Mouse (Mus musculus) stomach, embryonic 14.5 days (tissue): ENCODE results near the gene Scnn1b. TPM values are rescaled to one million over a fixed set of nuclear protein-coding genes. Genes with fewer than 3 reads are reported as not detected.

ENCODE experiments used
- ATAC-seq: fragments of 200-750 bp; cut with Nextera tagmentation; 2 replicates; pipeline ENCODE4 v1.8.0; 2017; ENCODE audit warnings: low read depth, moderate TSS enrichment; ENCODE audit not compliant: insufficient number of reproducible peaks, insufficient read depth, low FRiP score
- H3K27ac ChIP-seq: fragments of 300-500 bp; sonication (generic); 2 replicates; pipeline ENCODE4 v1.5.1; 2014; ENCODE audit warnings: mild to moderate bottlenecking, low read length, moderate library complexity, mixed read lengths
- H3K27me3 ChIP-seq: fragments of 300-500 bp; sonication (generic); 2 replicates; pipeline ENCODE4 v1.6.1; 2014; ENCODE audit warnings: low read length, control low read depth, mixed read lengths; ENCODE audit not compliant: control insufficient read depth, insufficient read depth
- H3K36me3 ChIP-seq: fragments of 300-500 bp; sonication (generic); 2 replicates; pipeline ENCODE4 v1.6.1; 2014; ENCODE audit warnings: mild to moderate bottlenecking, control low read depth, low read length, moderate library complexity, mixed read lengths; ENCODE audit not compliant: control insufficient read depth, insufficient read depth
- H3K4me1 ChIP-seq: fragments of 300-500 bp; sonication (generic); 2 replicates; pipeline ENCODE4 v1.6.1; 2014; ENCODE audit warnings: low read length, control low read depth, mixed read lengths; ENCODE audit not compliant: control insufficient read depth, insufficient read depth
- H3K4me2 ChIP-seq: fragments of 300-500 bp; sonication (generic); replicated peaks from 2 replicates; pipeline ENCODE4 v1.6.1; 2014; ENCODE audit warnings: low read depth, low read length, control low read depth
- H3K4me3 ChIP-seq: fragments of 300-500 bp; sonication (generic); 2 replicates; pipeline ENCODE4 v1.5.1; 2014; ENCODE audit warnings: low read depth, low read length, control low read depth
- H3K9ac ChIP-seq: fragments of 300-500 bp; sonication (generic); replicated peaks from 2 replicates; pipeline ENCODE4 v1.6.1; 2014; ENCODE audit warnings: low read depth, mild to moderate bottlenecking, control low read depth, low read length, moderate library complexity, mixed read lengths
- H3K9me3 ChIP-seq: fragments of 300-500 bp; sonication (generic); 2 replicates; pipeline ENCODE4 v1.6.1; 2016; ENCODE audit warnings: low read depth, low read length, control low read depth; ENCODE audit not compliant: control insufficient read depth
- WGBS: fragments of 180-500 bp; shearing (Covaris S2); extraction: QIAGEN DNeasy Blood & Tissue Kit; methylation state at CpG from one replicate; pipeline ENCODE4 v1.1.7; 2014; 5-methylcytosine and 5-hydroxymethylcytosine counted together
- polyA plus RNA-seq: library from polyadenylated mRNA; unstranded; fragments of >200 nt; fragmentation: Nextera tagmentation; extraction: Ambion mirVana; gene quantifications from 2 replicates; pipeline ENCODE4 v1.2.1, GENCODE M21; 2014

The Scnn1b gene
- polyA plus RNA-seq, 1 experiment from 2014 or later: 0.51 TPM

GRCm38 (mm10) chr7:121962571-121962959, 97.7 kb downstream of the Scnn1b start:
- Histone ChIP-seq H3K4me2 (no peak overlapping the region), H3K27me3 (no peaks in the 10 kb centered on the region), H3K9ac (no peak overlapping the region), H3K27ac (no peak overlapping the region), H3K36me3 (peaks cover 12% of the 10 kb centered on the region; the same call in 1 of the 2 replicates), H3K4me1 (no peaks in the 10 kb centered on the region), H3K4me3 (no peak overlapping the region), H3K9me3 (no peaks in the 10 kb centered on the region)
- no peak for ATAC-seq
- 69% methylated on average over 3 of the region's 3 CpGs for WGBS

GRCm38 (mm10) chr7:121963883-121964398, 99.1 kb downstream of the Scnn1b start:
- Histone ChIP-seq H3K27me3 (no peaks in the 10 kb centered on the region), H3K4me3 (no peak overlapping the region), H3K4me2 (no peak overlapping the region), H3K9ac (no peak overlapping the region), H3K27ac (no peak overlapping the region), H3K36me3 (peaks cover 12% of the 10 kb centered on the region; the same call in 1 of the 2 replicates), H3K9me3 (no peaks in the 10 kb centered on the region), H3K4me1 (no peaks in the 10 kb centered on the region)
- WGBS: 63% methylated on average over 6 of the region's 6 CpGs
- ATAC-seq: no peak

- Histone ChIP-seq H3K4me3 (no peak overlapping the region), H3K9ac (no peak overlapping the region), H3K36me3 (peaks cover 16% of the 10 kb centered on the region), H3K4me2 (no peak overlapping the region), H3K27ac (no peak overlapping the region), H3K4me1 (no peaks in the 10 kb centered on the region), H3K9me3 (no peaks in the 10 kb centered on the region), H3K27me3 (no peaks in the 10 kb centered on the region)
- ATAC-seq: no peak
- 85% methylated on average over 7 of the region's 7 CpGs for WGBS
These were observed 101.3 kb downstream of the Scnn1b start for GRCm38 (mm10) chr7:121966169-121966568.

Other genes with a start within 250 kb of the Scnn1b start
- gene Usp31, start 157.8 kb upstream of the Scnn1b start, polyA plus RNA-seq: 3.2 and 3.5 TPM in 2 replicates
- 0.91 and 1.1 TPM in 2 replicates for gene Scnn1g, start 130.6 kb upstream of the Scnn1b start, polyA plus RNA-seq
- 20.5 and 22.5 TPM in 2 replicates for gene Cog7, start 116.7 kb downstream of the Scnn1b start, polyA plus RNA-seq
- 48.2 and 57.7 TPM in 2 replicates for gene Gga2, start 156.2 kb downstream of the Scnn1b start, polyA plus RNA-seq
- gene Ubfd1, start 202.1 kb downstream of the Scnn1b start, polyA plus RNA-seq: 77.5 and 86.2 TPM in 2 replicates
- gene Ears2, start 202.2 kb downstream of the Scnn1b start, polyA plus RNA-seq: 17.9 and 18.7 TPM in 2 replicates
- 623 and 627 TPM in 2 replicates for gene Ndufab1, start 236.8 kb downstream of the Scnn1b start, polyA plus RNA-seq